Mouse (Mus musculus) myocyte (in vitro differentiated cells): ENCODE results near the gene Dab2.
A peak's percentile ranks its signal among the peaks of the same experiment; 100 is the strongest.

ENCODE experiments used
- E2F4 ChIP-seq: IDR thresholded peaks from one replicate; pipeline ENCODE4 v1.6.1; 2011; ENCODE audit warnings: mild to moderate bottlenecking, control low read depth, moderate library complexity; ENCODE audit not compliant: insufficient read depth
- MAX ChIP-seq: IDR thresholded peaks from one replicate; pipeline ENCODE4 v1.6.1; 2011; ENCODE audit warnings: low read depth, mild to moderate bottlenecking, control low read depth
- MYOD1 ChIP-seq, 3 experiments: IDR thresholded peaks; one replicate each; pipeline ENCODE4 v1.6.1; 2011; ENCODE audit warnings: control low read depth in 2 of 3, low read depth in 2 of 3, mild to moderate bottlenecking in 2 of 3, moderate library complexity in 1 of 3; ENCODE audit not compliant: insufficient read length in 2 of 3, control insufficient read depth in 1 of 3
- MYOG ChIP-seq, 3 experiments: IDR thresholded peaks; one replicate each; pipeline ENCODE4 v1.6.1; 2011; ENCODE audit warnings: control low read depth in 2 of 3, low read depth in 2 of 3, mild to moderate bottlenecking in 2 of 3; ENCODE audit not compliant: insufficient read length in 2 of 3, control insufficient read depth in 1 of 3, insufficient read depth in 1 of 3
- POLR2A ChIP-seq: IDR thresholded peaks from one replicate; pipeline ENCODE4 v1.6.1; 2011; ENCODE audit warnings: low read depth, mild to moderate bottlenecking, control low read depth, moderate library complexity; ENCODE audit not compliant: insufficient read length
- POLR2AphosphoS2 ChIP-seq: IDR thresholded peaks from one replicate; pipeline ENCODE4 v1.6.1; 2011; ENCODE audit warnings: low read depth, control low read depth; ENCODE audit not compliant: insufficient read length
- SRF ChIP-seq: IDR thresholded peaks from one replicate; pipeline ENCODE4 v1.6.1; 2011; ENCODE audit warnings: low read depth; ENCODE audit not compliant: control insufficient read depth, insufficient read length
- TCF12 ChIP-seq: IDR thresholded peaks from one replicate; pipeline ENCODE4 v1.6.1; 2011; ENCODE audit warnings: mild to moderate bottlenecking, control low read depth; ENCODE audit not compliant: poor library complexity, insufficient read depth, severe bottlenecking

DNA sequence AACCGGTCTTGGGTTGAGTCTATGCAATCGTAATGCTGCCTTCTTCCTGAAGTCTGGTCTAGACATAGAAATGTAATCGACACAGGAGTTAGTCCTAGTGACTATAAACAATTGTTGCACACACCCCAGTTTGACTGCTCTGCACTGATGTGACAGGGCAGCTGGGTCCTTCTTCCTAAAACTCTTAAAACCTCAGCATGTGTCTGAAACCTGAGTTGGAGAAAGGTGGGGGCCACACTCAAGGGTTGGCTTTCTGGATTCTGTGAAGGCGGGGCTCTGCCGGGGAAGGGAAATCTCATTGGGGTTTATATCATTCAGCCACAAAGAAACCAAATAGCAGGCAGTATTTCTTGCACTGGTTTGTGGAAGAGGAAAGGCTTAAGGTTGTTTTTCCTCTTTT, 104.6 kb downstream of the Dab2 start:
- no peak for TF ChIP-seq POLR2AphosphoS2
- no peak for TF ChIP-seq E2F4
- TF ChIP-seq TCF12 = peak; percentile 89
- TF ChIP-seq POLR2A = no peak
- TF ChIP-seq MYOG (IDR thresholded peaks at IDR 0.05; ENCODE audit: control insufficient read depth in 1 of 3, insufficient read depth in 1 of 3, insufficient read length in 2 of 3, low read depth in 2 of 3) = peak in 2 of 3 experiments; percentile 46 to 49
- TF ChIP-seq MYOD1 (IDR thresholded peaks at IDR 0.05; ENCODE audit: control insufficient read depth in 1 of 3, insufficient read length in 2 of 3, low read depth in 2 of 3) = peak; percentile 96 to 98 (median 98)
- TF ChIP-seq SRF = no peak
- no peak for TF ChIP-seq MAX
